Comparison of ENCODE assay signal across 18 mouse cellular contexts in genomic region chr12:79745845-79746510, GRCm38 (mm10).
A peak's percentile ranks its signal among the peaks of the same experiment; 100 is the strongest.
DNase-seq lines count a peak whose midpoint lies in the region; ATAC-seq lines count a peak whose summit lies in the region.
"Had no signal": no experiment of that assay in that cellular context is flagged by ENCODE, and none has a peak within 500 bp of the region (broad histone marks: within the 10 kb centered on the region; RNA-seq: fewer than 3 reads in every experiment).

No protein-coding gene starts in this region.

- no peak overlapping the region for H3K4me2 ChIP-seq in forebrain, embryonic 11.5 days (ENCODE audit: low read depth, low read length, severe bottlenecking)
- H3K4me2 ChIP-seq in kidney, embryonic 14.5 days (replicated peaks; ENCODE audit: low read depth, low read length) = no peak overlapping the region
- H3K4me2 ChIP-seq in embryonic facial prominence, embryonic 13.5 days = no peak overlapping the region
- H3K4me2 ChIP-seq: forebrain, embryonic 15.5 days; limb, embryonic 12.5 days had no signal

- DNase-seq in forebrain, embryonic 10.5 days (ENCODE audit: extremely low spot score, low spot score) = no peak
- DNase-seq in forebrain, embryonic 11.5 days (ENCODE audit: low spot score) = no peak
- DNase-seq in kidney, postnatal 4 days = no peak
- peak; percentile 36 for DNase-seq in NIH3T3 (ENCODE audit: low read depth)
- no peak for DNase-seq in thymus, adult 18-20 months
- DNase-seq: adrenal gland, postnatal 14 days; cerebellum, postnatal 25 days; heart, postnatal 4 days; kidney, adult 11 months; midbrain, embryonic 14.5 days; thymus, adult 2 months had no signal

- H3K9ac ChIP-seq in forebrain, embryonic 11.5 days (ENCODE audit: low read length) = no peak overlapping the region
- no peak overlapping the region for H3K9ac ChIP-seq in kidney, embryonic 14.5 days (ENCODE audit: low read depth, low read length)
- H3K9ac ChIP-seq in embryonic facial prominence, embryonic 13.5 days = no peak overlapping the region
- H3K9ac ChIP-seq: forebrain, embryonic 15.5 days; limb, embryonic 12.5 days; liver, embryonic 14.5 days had no signal

- H3K4me1 ChIP-seq in forebrain, embryonic 10.5 days = peaks cover 76% of the 10 kb centered on the region
- H3K4me1 ChIP-seq in forebrain, embryonic 11.5 days (replicated peaks; ENCODE audit: control insufficient read depth, insufficient read depth, low read length) = peaks cover 30% of the 10 kb centered on the region
- peaks cover 49% of the 10 kb centered on the region for H3K4me1 ChIP-seq in kidney, embryonic 14.5 days (ENCODE audit: control insufficient read depth, insufficient read depth, low read length)
- H3K4me1 ChIP-seq in embryonic facial prominence, embryonic 13.5 days = peaks cover 55% of the 10 kb centered on the region

- H3K9me3 ChIP-seq in forebrain, embryonic 10.5 days = no peaks in the 10 kb centered on the region
- no peaks in the 10 kb centered on the region for H3K9me3 ChIP-seq in forebrain, embryonic 11.5 days (ENCODE audit: control insufficient read depth, low read length)
- H3K9me3 ChIP-seq in kidney, embryonic 14.5 days (ENCODE audit: control insufficient read depth, low read length) = no peaks in the 10 kb centered on the region
- H3K9me3 ChIP-seq in embryonic facial prominence, embryonic 13.5 days = no peaks in the 10 kb centered on the region
- H3K9me3 ChIP-seq: forebrain, embryonic 15.5 days; limb, embryonic 12.5 days had no signal

- no peak for ATAC-seq in forebrain, embryonic 11.5 days (replicated peaks; ENCODE audit: low FRiP score)
- ATAC-seq in kidney, embryonic 14.5 days (ENCODE audit: low FRiP score, low TSS enrichment) = peak; percentile 39; the same call in 1 of the 2 replicates
- ATAC-seq in embryonic facial prominence, embryonic 13.5 days (ENCODE audit: insufficient number of reproducible peaks, insufficient read depth, low FRiP score, low TSS enrichment, low read depth) = no peak
- no peak for ATAC-seq in erythroid progenitor cell, adult 5-6 weeks (replicated peaks; ENCODE audit: low FRiP score, poor library complexity, severe bottlenecking)
- ATAC-seq: forebrain, embryonic 15.5 days had no signal

- no peaks in the 10 kb centered on the region for H3K36me3 ChIP-seq in forebrain, embryonic 10.5 days (replicated peaks)
- H3K36me3 ChIP-seq in forebrain, embryonic 11.5 days (ENCODE audit: control insufficient read depth, insufficient read depth, low read length) = no peaks in the 10 kb centered on the region
- no peaks in the 10 kb centered on the region for H3K36me3 ChIP-seq in kidney, embryonic 14.5 days (ENCODE audit: control insufficient read depth, insufficient read depth, low read length)
- H3K36me3 ChIP-seq in embryonic facial prominence, embryonic 13.5 days = no peaks in the 10 kb centered on the region
- H3K36me3 ChIP-seq: forebrain, embryonic 15.5 days; limb, embryonic 12.5 days had no signal

- WGBS in forebrain, embryonic 10.5 days = 61% methylated on average over 10 of the region's 10 CpGs
- 56% methylated on average over 10 of the region's 10 CpGs for WGBS in forebrain, embryonic 11.5 days
- WGBS in kidney, embryonic 14.5 days = 15% methylated on average over 10 of the region's 10 CpGs
- WGBS in embryonic facial prominence, embryonic 13.5 days = 30% methylated on average over 10 of the region's 10 CpGs

- no peak overlapping the region for H3K4me3 ChIP-seq in forebrain, embryonic 10.5 days
- no peak overlapping the region for H3K4me3 ChIP-seq in forebrain, embryonic 11.5 days (ENCODE audit: low read depth, low read length)
- no peak overlapping the region for H3K4me3 ChIP-seq in kidney, embryonic 14.5 days (ENCODE audit: low read length)
- no peak overlapping the region for H3K4me3 ChIP-seq in embryonic facial prominence, embryonic 13.5 days
- H3K4me3 ChIP-seq: forebrain, embryonic 15.5 days; limb, embryonic 12.5 days had no signal

- peaks cover 25% of the 10 kb centered on the region for H3K27me3 ChIP-seq in forebrain, embryonic 10.5 days (ENCODE audit: poor library complexity, severe bottlenecking)
- H3K27me3 ChIP-seq in forebrain, embryonic 11.5 days (ENCODE audit: control insufficient read depth, insufficient read depth, low read length) = no peaks in the 10 kb centered on the region
- H3K27me3 ChIP-seq in kidney, embryonic 14.5 days (ENCODE audit: control insufficient read depth, insufficient read depth, low read length) = no peaks in the 10 kb centered on the region
- H3K27me3 ChIP-seq in embryonic facial prominence, embryonic 13.5 days = no peaks in the 10 kb centered on the region
- H3K27me3 ChIP-seq: forebrain, embryonic 15.5 days; limb, embryonic 12.5 days had no signal

- peak overlapping the region; percentile 53 for H3K27ac ChIP-seq in forebrain, embryonic 10.5 days
- H3K27ac ChIP-seq in forebrain, embryonic 11.5 days (ENCODE audit: low read depth, low read length) = no peak overlapping the region
- no peak overlapping the region for H3K27ac ChIP-seq in kidney, embryonic 14.5 days (ENCODE audit: low read depth, low read length)
- peak overlapping the region; percentile 24; the same call in 1 of the 2 replicates for H3K27ac ChIP-seq in embryonic facial prominence, embryonic 13.5 days
- H3K27ac ChIP-seq: forebrain, embryonic 15.5 days; liver, embryonic 14.5 days; macrophage had no signal

Comparison
In these comparisons a context has a peak if more than half of its experiments do, and no peak if none do; other contexts are left out.
1. H3K27ac ChIP-seq: peak in forebrain, embryonic 10.5 days (single experiment) and embryonic facial prominence, embryonic 13.5 days (single experiment); none in forebrain, embryonic 11.5 days (single experiment) and kidney, embryonic 14.5 days (single experiment).